Mouse (Mus musculus) kidney, embryonic 14.5 days (tissue): ENCODE data around the gene Fastkd3. TPM values are rescaled to one million over a fixed set of nuclear protein-coding genes. Genes with fewer than 3 reads are reported as not detected.
A peak's percentile ranks its signal among the peaks of the same experiment; 100 is the strongest.

Source experiments
- ATAC-seq: fragments of 200-750 bp; cut with Nextera tagmentation; 2 replicates; pipeline ENCODE4 v1.8.0; 2017; ENCODE audit warnings: moderate number of reproducible peaks, mild to moderate bottlenecking, moderate TSS enrichment, moderate library complexity; ENCODE audit not compliant: low FRiP score, low TSS enrichment
- H3K27ac ChIP-seq: fragments of 300-500 bp; sonication (generic); 2 replicates; pipeline ENCODE4 v1.5.1; 2014; ENCODE audit warnings: low read depth, mild to moderate bottlenecking, low read length, moderate library complexity, mixed read lengths
- H3K27me3 ChIP-seq: fragments of 300-500 bp; sonication (generic); 2 replicates; pipeline ENCODE4 v1.6.1; 2014; ENCODE audit warnings: mild to moderate bottlenecking, low read length; ENCODE audit not compliant: control insufficient read depth, insufficient read depth
- H3K36me3 ChIP-seq: fragments of 300-500 bp; sonication (generic); 2 replicates; pipeline ENCODE4 v1.6.1; 2014; ENCODE audit warnings: low read length, mixed read lengths; ENCODE audit not compliant: control insufficient read depth, insufficient read depth
- H3K4me1 ChIP-seq: fragments of 300-500 bp; sonication (generic); 2 replicates; pipeline ENCODE4 v1.6.1; 2014; ENCODE audit warnings: low read length, mixed read lengths; ENCODE audit not compliant: control insufficient read depth, insufficient read depth
- H3K4me2 ChIP-seq: fragments of 300-500 bp; sonication (generic); replicated peaks from 2 replicates; pipeline ENCODE4 v1.6.1; 2014; ENCODE audit warnings: low read depth, mild to moderate bottlenecking, low read length
- H3K4me3 ChIP-seq: fragments of 300-500 bp; sonication (generic); 2 replicates; pipeline ENCODE4 v1.5.1; 2014; ENCODE audit warnings: mild to moderate bottlenecking, low read length
- H3K9ac ChIP-seq: fragments of 300-500 bp; sonication (generic); 2 replicates; pipeline ENCODE4 v1.6.1; 2014; ENCODE audit warnings: low read depth, mild to moderate bottlenecking, low read length, moderate library complexity
- H3K9me3 ChIP-seq: fragments of 300-500 bp; sonication (generic); 2 replicates; pipeline ENCODE4 v1.6.1; 2016; ENCODE audit warnings: low read length; ENCODE audit not compliant: control insufficient read depth
- WGBS: fragments of 180-500 bp; shearing (Covaris S2); extraction: QIAGEN DNeasy Blood & Tissue Kit; methylation state at CpG from one replicate; pipeline ENCODE4 v1.1.7; 2014; 5-methylcytosine and 5-hydroxymethylcytosine counted together
- polyA plus RNA-seq: library from polyadenylated mRNA; unstranded; fragments of >200 nt; fragmentation: Nextera tagmentation; extraction: Ambion mirVana; gene quantifications from 2 replicates; pipeline ENCODE4 v1.2.1, GENCODE M21; 2014

The Fastkd3 gene
- polyA plus RNA-seq, 1 experiment from 2014 or later, result 40.1 TPM

- no peak for ATAC-seq
- H3K9ac ChIP-seq, result no peak overlapping the region
Observed at GRCm38 (mm10) chr13:68598953-68599352, 16.9 kb downstream of the Fastkd3 start.

DNA sequence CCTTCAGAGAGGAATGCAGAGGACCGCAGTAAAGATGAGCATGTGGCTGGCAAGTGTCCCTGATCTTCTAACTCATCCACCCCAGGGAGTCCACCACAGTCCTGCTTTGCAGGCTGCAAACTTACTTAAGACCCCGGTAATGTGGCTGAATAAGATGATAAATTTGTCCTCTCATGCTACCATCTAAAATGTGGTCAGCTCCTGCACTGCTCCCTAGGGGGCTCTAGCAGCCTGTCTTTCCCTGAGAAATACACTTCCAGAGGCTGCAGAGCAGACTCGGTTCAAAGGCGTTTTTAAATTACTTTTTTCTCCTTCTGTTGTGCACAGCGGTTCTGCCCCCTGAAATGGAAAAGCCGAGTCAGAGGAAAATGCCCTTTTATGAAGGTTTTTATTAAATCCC is 19.1 kb downstream of the Fastkd3 start:
- no peak overlapping the region for H3K27ac ChIP-seq
- no peaks in the 10 kb centered on the region for H3K9me3 ChIP-seq
- no peaks in the 10 kb centered on the region for H3K4me1 ChIP-seq
- 18% methylated on average over 6 of the region's 6 CpGs for WGBS
- H3K9ac ChIP-seq, result no peak overlapping the region
- no peaks in the 10 kb centered on the region for H3K36me3 ChIP-seq
- ATAC-seq, result peak; percentile 34; the same call in 1 of the 2 replicates
- no peaks in the 10 kb centered on the region for H3K27me3 ChIP-seq
- no peak overlapping the region for H3K4me2 ChIP-seq
- no peak overlapping the region for H3K4me3 ChIP-seq

More at GRCm38 (mm10) chr13:68598953-68599352, 16.9 kb downstream of the Fastkd3 start:
- Histone ChIP-seq H3K27me3 (no peaks in the 10 kb centered on the region), H3K36me3 (no peaks in the 10 kb centered on the region), H3K9me3 (no peaks in the 10 kb centered on the region), H3K4me3 (no peak overlapping the region), H3K27ac (no peak overlapping the region), H3K4me2 (no peak overlapping the region), H3K4me1 (no peaks in the 10 kb centered on the region)

DNA sequence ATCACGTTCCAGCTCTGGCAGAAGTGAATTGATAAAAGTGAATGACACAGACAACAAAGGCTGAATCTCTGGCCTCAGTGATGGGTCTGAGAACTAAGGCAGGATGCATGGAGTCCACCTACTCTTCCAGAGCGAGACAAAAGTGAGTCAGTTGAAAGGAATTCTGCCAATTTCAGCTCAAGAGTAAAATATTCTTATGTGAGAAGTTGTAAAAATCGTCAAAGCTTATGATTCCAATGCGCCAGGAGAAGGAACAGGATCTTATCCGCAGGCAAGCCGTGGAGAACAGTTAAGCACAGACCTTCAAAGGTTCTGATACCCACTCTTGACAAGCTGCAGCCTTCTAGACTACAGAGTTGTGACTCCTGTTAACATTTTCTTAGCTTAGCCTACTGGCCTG is 21.1 kb downstream of the Fastkd3 start:
- Histone ChIP-seq H3K9ac (no peak overlapping the region), H3K9me3 (no peaks in the 10 kb centered on the region), H3K4me3 (no peak overlapping the region), H3K36me3 (no peaks in the 10 kb centered on the region), H3K4me1 (no peaks in the 10 kb centered on the region), H3K27ac (no peak overlapping the region), H3K4me2 (no peak overlapping the region), H3K27me3 (no peaks in the 10 kb centered on the region)
- 82% methylated on average over 6 of the region's 6 CpGs for WGBS
- no peak for ATAC-seq

GRCm38 (mm10) chr13:68605689-68606126 is 23.7 kb downstream of the Fastkd3 start:
- Histone ChIP-seq H3K9ac (peak overlapping the region; percentile 12; the same call in 1 of the 2 replicates), H3K4me1 (no peaks in the 10 kb centered on the region), H3K36me3 (no peaks in the 10 kb centered on the region), H3K9me3 (no peaks in the 10 kb centered on the region), H3K27me3 (no peaks in the 10 kb centered on the region), H3K4me2 (peak overlapping the region; percentile 36), H3K27ac (no peak overlapping the region), H3K4me3 (peak overlapping the region; percentile 18; the same call in 1 of the 2 replicates)
- ATAC-seq, result peak; percentile 75
- WGBS, result 3% methylated on average over 10 of the region's 11 CpGs

DNA sequence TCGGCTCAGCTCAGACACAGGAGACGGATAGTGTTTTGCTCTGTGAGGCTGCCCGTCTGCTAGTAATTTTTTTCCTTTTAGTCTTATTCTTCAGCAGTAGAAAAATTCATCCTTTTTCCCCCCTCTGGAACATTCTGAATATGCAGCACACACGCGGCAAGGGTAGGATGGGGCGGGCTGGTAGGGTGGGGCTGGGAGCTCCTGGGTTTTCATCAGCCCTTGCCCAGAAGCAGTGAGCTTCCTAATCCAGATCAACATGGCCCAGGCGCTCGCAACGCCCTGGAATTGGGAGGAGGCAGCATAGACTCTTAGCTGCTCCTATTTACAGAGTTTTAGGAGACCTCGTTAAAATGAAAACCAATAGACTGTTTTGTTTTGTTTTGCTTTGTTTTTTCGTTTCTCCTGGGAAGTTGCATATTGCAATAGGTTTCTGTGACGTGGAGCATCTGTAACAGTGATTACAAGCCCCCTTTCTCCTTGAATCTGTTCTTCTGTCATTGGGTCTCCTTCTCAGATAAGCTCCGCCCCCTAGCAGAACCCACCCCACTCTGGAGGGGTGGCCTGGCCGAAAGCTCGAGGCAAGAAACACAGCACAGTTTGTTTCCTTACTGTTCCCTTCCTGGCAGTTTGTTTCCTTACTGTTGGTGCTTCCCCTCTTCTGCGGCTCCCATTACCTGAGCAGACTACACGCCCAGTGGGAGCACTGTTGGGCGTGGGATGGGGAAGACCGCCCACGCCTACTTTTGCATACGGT is 25.8 kb downstream of the Fastkd3 start:
- Histone ChIP-seq H3K4me2 (peak overlapping the region; percentile 31), H3K4me1 (no peaks in the 10 kb centered on the region), H3K27ac (no peak overlapping the region), H3K4me3 (peak overlapping the region; percentile 20), H3K9me3 (no peaks in the 10 kb centered on the region), H3K36me3 (no peaks in the 10 kb centered on the region), H3K27me3 (no peaks in the 10 kb centered on the region), H3K9ac (no peak overlapping the region)
- ATAC-seq, result peak; percentile 58; the same call in 1 of the 2 replicates
- 51% methylated on average over 21 of the region's 21 CpGs for WGBS

DNA sequence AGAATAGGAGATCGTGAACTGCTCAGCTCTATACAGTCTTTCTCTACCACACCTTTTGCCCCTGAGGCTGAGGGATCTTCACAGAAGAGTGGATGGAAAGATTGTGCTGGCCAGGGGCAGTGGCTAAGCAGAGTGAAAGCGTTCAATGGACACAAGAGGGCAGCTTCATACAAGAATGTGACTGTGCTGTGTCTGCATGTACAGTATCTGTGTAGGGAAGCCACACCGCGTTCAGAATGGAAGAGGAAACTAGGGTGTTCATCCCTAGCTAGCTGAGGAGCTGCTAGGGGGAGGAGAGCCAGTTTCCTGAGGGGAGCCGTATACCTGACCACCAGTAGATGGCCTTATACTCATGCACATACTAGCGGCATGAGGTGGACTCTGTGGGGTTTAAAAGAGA is 40.8 kb downstream of the Fastkd3 start:
- H3K27ac ChIP-seq, result no peak overlapping the region
- no peak overlapping the region for H3K9ac ChIP-seq
- no peak overlapping the region for H3K4me3 ChIP-seq
- peak; percentile 76; the same call in 1 of the 2 replicates for ATAC-seq
- no peaks in the 10 kb centered on the region for H3K4me1 ChIP-seq
- H3K27me3 ChIP-seq, result no peaks in the 10 kb centered on the region
- H3K9me3 ChIP-seq, result no peaks in the 10 kb centered on the region
- 49% methylated on average over 6 of the region's 6 CpGs for WGBS
- no peaks in the 10 kb centered on the region for H3K36me3 ChIP-seq
- H3K4me2 ChIP-seq, result no peak overlapping the region

DNA sequence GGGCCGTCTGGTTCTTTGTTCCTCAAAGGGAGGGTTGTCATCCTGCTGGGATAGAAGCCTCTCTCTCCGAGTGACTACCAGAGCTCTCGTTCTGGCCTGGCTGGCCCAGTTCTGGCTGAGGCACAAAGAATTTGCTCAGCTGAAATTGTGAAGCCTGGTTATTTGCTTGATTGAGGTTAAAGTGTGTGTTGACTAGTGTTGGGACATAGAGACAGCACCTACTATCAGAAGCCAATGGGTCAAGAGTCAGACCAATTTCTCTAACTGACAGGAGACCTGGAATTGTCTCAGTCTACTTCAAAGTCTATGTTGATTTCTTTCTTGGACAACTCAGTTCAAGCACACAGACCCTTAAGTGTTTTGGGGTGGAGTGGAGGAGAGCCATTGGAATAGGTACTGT is 45.0 kb downstream of the Fastkd3 start:
- no peak overlapping the region for H3K9ac ChIP-seq
- H3K9me3 ChIP-seq, result no peaks in the 10 kb centered on the region
- ATAC-seq, result no peak
- H3K4me1 ChIP-seq, result no peaks in the 10 kb centered on the region
- H3K4me2 ChIP-seq, result no peak overlapping the region
- H3K27me3 ChIP-seq, result no peaks in the 10 kb centered on the region
- no peak overlapping the region for H3K4me3 ChIP-seq
- H3K36me3 ChIP-seq, result no peaks in the 10 kb centered on the region
- WGBS, result 73% methylated on average over 3 of the region's 3 CpGs
- H3K27ac ChIP-seq, result no peak overlapping the region

Other genes starting within 250 kb of the Fastkd3 start
- 15.3 and 24.8 TPM in 2 replicates for gene Mtrr, start 85 bp upstream of the Fastkd3 start, polyA plus RNA-seq
- gene 1700001L19Rik, start 15.2 kb downstream of the Fastkd3 start, polyA plus RNA-seq, result 0.27 and 0.51 TPM in 2 replicates